Mouse (Mus musculus): Measurements from ENCODE around the gene Ippk. TPM values are rescaled to one million over a fixed set of nuclear protein-coding genes. Genes with fewer than 3 reads are reported as not detected.

The Ippk gene
- 10 to 100 TPM; 33.1 to 41.0 TPM for total RNA-seq (2021)
- long read RNA-seq, experiment 1, full-length matches to known transcripts: 42 of 56 reads
- long read RNA-seq, experiment 1, partial matches to known transcripts: 11 of 56 reads
- long read RNA-seq, experiment 1, other reads (novel, unspliced or antisense): 3 of 56 reads
- long read RNA-seq, experiment 2, full-length matches to known transcripts: 57 of 69 reads
- long read RNA-seq, experiment 2, partial matches to known transcripts: 6 of 69 reads
- long read RNA-seq, experiment 2, other reads (novel, unspliced or antisense): 6 of 69 reads

DNA sequence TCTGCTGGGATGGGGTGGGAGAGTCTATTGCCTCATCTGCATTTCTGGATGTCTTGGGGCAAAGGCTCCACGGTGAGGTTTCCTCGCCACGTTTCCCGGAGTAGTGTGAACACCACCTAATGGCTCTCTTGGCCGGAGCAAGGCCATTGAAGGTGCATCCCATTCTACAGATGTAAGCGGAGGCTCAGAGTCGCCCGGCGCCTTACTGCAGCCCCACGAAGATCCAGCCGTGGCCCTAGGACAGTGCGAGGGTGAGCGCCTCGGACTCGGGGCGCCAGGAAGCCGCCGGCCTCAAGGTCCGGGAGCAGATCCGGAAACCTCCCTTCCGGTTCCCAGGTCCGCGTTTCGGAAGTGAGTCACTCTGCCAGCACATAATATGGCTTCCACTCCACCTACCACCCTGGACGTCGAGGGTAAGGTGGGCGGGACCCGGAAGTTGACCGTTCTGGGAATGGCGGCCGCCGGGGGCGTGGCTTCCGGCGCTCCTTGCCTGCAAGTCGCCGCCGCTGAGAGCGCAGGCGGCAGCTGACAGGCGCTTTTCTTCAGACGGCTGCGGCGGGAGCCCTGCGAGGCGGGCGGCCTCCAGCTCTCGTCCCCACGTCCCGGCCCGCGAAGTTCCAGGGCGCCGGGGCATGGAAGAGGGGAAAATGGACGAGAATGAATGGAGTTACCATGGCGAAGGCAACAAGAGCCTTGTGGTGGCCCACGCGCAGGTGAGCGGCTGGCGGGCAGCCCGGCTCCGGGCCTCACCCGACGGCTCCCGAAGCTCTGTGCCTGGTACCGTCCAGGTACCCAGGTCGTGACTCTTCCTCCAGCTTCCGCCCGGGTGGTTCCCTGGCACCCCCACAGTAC is at the start of gene Ippk:
TSS of gene Ippk (plus strand) at position 496 of the 852 bp plus-strand sequence.
- TF ChIP-seq CTCF (conservative IDR thresholded peaks at IDR 0.05): peak; percentile 35
- peak within 1 kb of the TSS; percentile 93 for H3K4me3 ChIP-seq

GRCm38 (mm10) chr13:49371428-49371899 is 49.6 kb upstream of the Ippk start:
- no peak overlapping the region for H3K4me3 ChIP-seq
- peak; percentile 66 to 70 for DNase-seq (ENCODE audit: low spot score in 2 of 2)
- H3K27ac ChIP-seq: peak overlapping the region; percentile 87
- no peak for TF ChIP-seq CTCF (conservative IDR thresholded peaks at IDR 0.05)

More for the DNA sequence above, at the start of gene Ippk:
- peak within 1 kb of the TSS; percentile 95 for H3K27ac ChIP-seq
- DNase-seq (ENCODE audit: low spot score in 2 of 2): peak; percentile 99

DNA sequence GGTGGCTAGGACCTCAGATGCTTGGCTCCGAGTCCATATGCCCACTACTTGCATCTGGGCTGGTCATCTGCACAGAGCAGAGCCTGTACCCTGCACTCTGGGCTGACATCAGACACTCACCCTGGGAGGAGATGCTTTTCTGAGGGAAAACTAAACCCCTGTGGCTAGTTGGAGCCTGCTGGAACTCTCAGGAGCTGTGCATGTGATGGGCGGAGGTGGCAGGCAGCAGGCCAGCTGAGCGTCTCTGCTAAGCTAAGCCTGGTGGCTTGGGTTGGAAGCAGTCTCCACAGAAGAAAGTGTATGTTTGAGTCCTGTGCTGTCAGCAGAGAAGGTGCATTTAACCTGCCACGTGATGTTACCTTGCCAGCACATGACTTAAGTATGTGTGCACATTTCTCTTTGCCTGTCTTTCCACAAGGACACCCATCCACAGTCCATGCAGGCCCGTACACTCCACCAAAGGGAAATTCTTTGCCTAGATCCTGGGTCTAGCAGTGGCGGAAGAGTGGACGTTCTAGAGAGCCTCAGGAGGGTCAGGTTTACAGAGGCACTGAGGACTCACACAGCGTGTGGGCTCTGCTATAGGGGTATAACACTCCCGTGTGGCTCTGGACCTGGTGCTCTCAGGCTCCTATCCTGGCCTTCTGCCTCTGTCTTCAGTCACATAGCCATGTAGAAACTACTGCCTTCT is 48.5 kb upstream of the Ippk start:
- peak overlapping the region; percentile 87 for H3K27ac ChIP-seq
- DNase-seq (ENCODE audit: low spot score in 2 of 2): no peak
- TF ChIP-seq CTCF (conservative IDR thresholded peaks at IDR 0.05): no peak; the same call in 1 of the 2 replicates
- H3K4me3 ChIP-seq: no peak overlapping the region

GRCm38 (mm10) chr13:49374304-49374703 is 46.7 kb upstream of the Ippk start:
- H3K27ac ChIP-seq: 0 out of 2 replicates have a peak overlapping the region, but pooled peaks have one; percentile 12
- TF ChIP-seq CTCF (conservative IDR thresholded peaks at IDR 0.05): no peak
- no peak for DNase-seq (ENCODE audit: low spot score in 2 of 2)
- H3K4me3 ChIP-seq: no peak overlapping the region

- Histone ChIP-seq H3K4me3 (no peak overlapping the region), H3K27ac (0 out of 2 replicates have a peak overlapping the region, but pooled peaks have one; percentile 12)
- DNase-seq (ENCODE audit: low spot score in 2 of 2): no peak
- TF ChIP-seq CTCF (conservative IDR thresholded peaks at IDR 0.05): no peak
Observed at GRCm38 (mm10) chr13:49374730-49375129, 46.3 kb upstream of the Ippk start.

DNA sequence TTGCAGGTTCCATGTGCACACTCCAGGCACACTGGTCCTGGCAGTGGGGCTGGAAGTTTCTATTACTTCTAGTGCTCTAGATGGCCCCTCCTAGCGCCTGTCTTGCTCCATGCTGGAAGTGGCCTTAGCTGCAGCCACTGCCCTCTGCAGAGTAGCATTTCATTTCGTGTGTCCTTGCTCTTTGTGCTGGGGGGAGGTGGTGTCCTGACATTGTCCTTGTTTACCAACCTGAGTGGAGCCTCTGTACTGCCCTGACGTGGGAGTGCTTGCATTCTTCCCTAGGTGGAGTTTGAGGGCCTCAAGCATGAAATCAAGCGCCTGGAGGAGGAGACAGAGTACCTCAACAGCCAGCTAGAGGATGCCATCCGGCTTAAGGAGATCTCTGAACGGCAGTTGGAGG is 43.4 kb upstream of the Ippk start:
- no peak overlapping the region for H3K4me3 ChIP-seq
- TF ChIP-seq CTCF (conservative IDR thresholded peaks at IDR 0.05): no peak
- no peak overlapping the region for H3K27ac ChIP-seq
- DNase-seq (ENCODE audit: low spot score in 2 of 2): no peak

DNA sequence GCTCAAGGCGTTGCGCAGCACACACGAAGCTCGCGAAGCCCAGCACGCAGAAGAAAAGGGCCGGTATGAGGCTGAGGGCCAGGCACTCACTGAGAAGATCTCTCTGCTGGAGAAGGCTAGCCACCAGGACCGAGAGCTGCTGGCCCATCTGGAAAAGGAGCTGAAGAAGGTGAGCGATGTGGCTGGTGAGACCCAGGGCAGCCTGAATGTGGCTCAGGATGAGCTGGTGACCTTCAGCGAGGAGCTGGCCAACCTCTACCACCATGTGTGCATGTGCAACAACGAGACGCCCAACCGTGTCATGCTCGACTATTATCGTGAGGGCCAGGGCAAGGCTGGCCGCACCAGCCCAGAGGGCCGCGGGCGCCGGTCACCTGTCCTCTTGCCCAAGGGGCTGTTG is 41.7 kb upstream of the Ippk start:
- no peak for TF ChIP-seq CTCF (conservative IDR thresholded peaks at IDR 0.05)
- no peak for DNase-seq (ENCODE audit: low spot score in 2 of 2)
- H3K4me3 ChIP-seq: no peak overlapping the region
- no peak overlapping the region for H3K27ac ChIP-seq

- H3K4me3 ChIP-seq: no peak overlapping the region
- peak; percentile 82 to 91 for DNase-seq (ENCODE audit: low spot score in 2 of 2)
- TF ChIP-seq CTCF (conservative IDR thresholded peaks at IDR 0.05): peak; percentile 98
- peak overlapping the region; percentile 77 for H3K27ac ChIP-seq
Observed at GRCm38 (mm10) chr13:49381230-49381629, 39.8 kb upstream of the Ippk start.

DNA sequence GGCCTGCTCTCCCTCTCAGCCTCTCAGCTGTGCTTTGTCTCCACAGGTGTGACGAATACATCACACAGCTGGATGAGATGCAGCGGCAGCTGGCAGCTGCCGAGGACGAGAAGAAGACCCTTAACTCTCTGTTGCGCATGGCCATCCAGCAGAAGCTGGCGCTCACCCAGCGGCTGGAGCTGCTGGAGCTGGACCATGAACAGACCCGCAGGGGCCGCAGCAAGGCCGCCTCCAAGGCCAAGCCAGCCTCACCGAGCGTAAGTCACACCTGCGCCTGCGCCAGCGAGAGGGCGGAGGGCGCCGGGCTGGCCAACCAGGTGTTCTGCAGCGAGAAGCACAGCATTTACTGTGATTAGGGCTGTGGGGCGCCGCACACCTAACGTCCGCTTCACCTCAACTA is 38.1 kb upstream of the Ippk start:
- no peak for DNase-seq (ENCODE audit: low spot score in 2 of 2)
- Histone ChIP-seq H3K4me3 (no peak overlapping the region), H3K27ac (no peak overlapping the region)
- TF ChIP-seq CTCF (conservative IDR thresholded peaks at IDR 0.05): no peak

DNA sequence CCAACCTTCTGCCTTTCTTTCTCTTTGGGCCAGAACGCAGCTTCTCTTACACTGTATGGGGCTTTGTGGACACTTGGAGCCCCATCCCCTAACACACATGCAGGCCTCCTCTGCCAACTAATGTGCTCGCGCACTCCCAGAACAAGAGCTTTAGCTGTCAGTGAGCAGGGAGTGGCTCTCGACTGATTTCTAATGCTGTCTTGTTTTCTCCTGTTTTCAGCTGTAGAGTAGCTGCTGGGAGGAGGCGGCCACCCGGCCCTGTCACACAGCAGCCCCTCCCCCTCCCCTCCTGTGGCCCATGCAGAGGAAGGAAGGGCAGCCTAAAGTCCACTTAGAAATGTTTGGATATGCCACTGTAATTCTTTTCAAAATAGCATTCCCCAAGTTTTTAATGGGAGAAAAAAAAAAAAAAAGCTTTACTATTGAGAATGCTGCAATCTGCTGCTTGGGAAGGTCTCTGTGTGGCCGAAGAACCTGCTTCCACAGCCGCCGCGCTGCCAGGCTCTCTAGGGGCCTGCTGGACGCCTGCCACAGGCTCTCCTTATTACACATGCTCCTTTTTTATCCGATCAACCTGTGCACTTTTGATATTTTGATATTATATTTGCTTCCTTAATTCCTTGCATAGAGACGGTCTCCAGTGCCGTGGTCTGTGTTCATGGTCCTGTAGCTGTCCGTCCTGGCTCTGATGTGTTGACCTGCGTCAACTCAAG is 36.1 kb upstream of the Ippk start:
- TF ChIP-seq CTCF (conservative IDR thresholded peaks at IDR 0.05): no peak
- no peak for DNase-seq (ENCODE audit: low spot score in 2 of 2)

GRCm38 (mm10) chr13:49391374-49391773 is 29.7 kb upstream of the Ippk start:
- no peak overlapping the region for H3K4me3 ChIP-seq
- TF ChIP-seq CTCF (conservative IDR thresholded peaks at IDR 0.05): peak; percentile 80
- DNase-seq (ENCODE audit: low spot score in 2 of 2): no peak
- H3K27ac ChIP-seq: no peak overlapping the region

More for the DNA sequence above, 36.1 kb upstream of the Ippk start:
- Histone ChIP-seq H3K27ac (peak overlapping the region; percentile 37; the same call in 1 of the 2 replicates), H3K4me3 (no peak overlapping the region)

- no peak for DNase-seq (ENCODE audit: low spot score in 2 of 2)
- H3K27ac ChIP-seq: no peak overlapping the region
- no peak overlapping the region for H3K4me3 ChIP-seq
- TF ChIP-seq CTCF (conservative IDR thresholded peaks at IDR 0.05): no peak
Observed at GRCm38 (mm10) chr13:49393579-49393978, 27.5 kb upstream of the Ippk start.
